Mouse (Mus musculus) cerebellum, adult 2 months (tissue): ENCODE results near the gene Olfr1272. TPM values are rescaled to one million over a fixed set of nuclear protein-coding genes. Genes with fewer than 3 reads are reported as not detected.
"Not testable (repeated sequence)": the region's sequence is repeated elsewhere in the genome, so short reads cannot be mapped to it uniquely, and the experiment has no call there.

Experiments
- DNase-seq, 2 experiments: peaks; one replicate each; pipeline ENCODE4 v3.0.0; 2021
- H3K27ac ChIP-seq: fragments of 200-500 bp; 2 replicates; pipeline ENCODE4 v1.5.1; 2012; ENCODE audit warnings: low read length, control low read depth, inconsistent platforms; ENCODE audit not compliant: insufficient read depth
- H3K27me3 ChIP-seq: fragments of 200-500 bp; 2 replicates; pipeline ENCODE4 v1.6.1; 2012; ENCODE audit warnings: inconsistent platforms, mild to moderate bottlenecking, low read length, moderate library complexity; ENCODE audit not compliant: control insufficient read depth, insufficient read depth
- H3K4me1 ChIP-seq: fragments of 200-500 bp; 2 replicates; pipeline ENCODE4 v1.6.1; 2011; ENCODE audit warnings: low read length; ENCODE audit not compliant: control insufficient read depth, insufficient read depth
- H3K4me3 ChIP-seq: fragments of 200-500 bp; replicated peaks from 2 replicates; pipeline ENCODE3; 2011; ENCODE audit warnings: mild to moderate bottlenecking, low read depth, low read length, control low read depth; ENCODE audit not compliant: insufficient read depth
- CTCF ChIP-seq: fragments of 200-500 bp; IDR thresholded peaks from 2 replicates; pipeline ENCODE4 v1.5.1; 2011; ENCODE audit warnings: low read depth, mild to moderate bottlenecking, control low read depth, low read length, moderate library complexity, borderline replicate concordance; ENCODE audit not compliant: insufficient read depth
- POLR2A ChIP-seq: fragments of 200-500 bp; IDR thresholded peaks from 2 replicates; pipeline ENCODE4 v1.6.1; 2011; ENCODE audit warnings: low read length, control low read depth, borderline replicate concordance; ENCODE audit not compliant: insufficient read depth
- WGBS: fragments of 180-500 bp; shearing (Covaris S2); methylation state at CpG from one replicate; pipeline ENCODE4 v1.1.7; 2018; 5-methylcytosine and 5-hydroxymethylcytosine counted together
- polyA plus RNA-seq: library from polyadenylated mRNA; depleted of rRNA; stranded (reverse); fragments of >200 nt; gene quantifications from 2 replicates; pipeline ENCODE4 v1.2.3, GENCODE M21; 2012; rRNA removed

Olfr1272 gene
- not detected in 2 replicates for polyA plus RNA-seq

DNA sequence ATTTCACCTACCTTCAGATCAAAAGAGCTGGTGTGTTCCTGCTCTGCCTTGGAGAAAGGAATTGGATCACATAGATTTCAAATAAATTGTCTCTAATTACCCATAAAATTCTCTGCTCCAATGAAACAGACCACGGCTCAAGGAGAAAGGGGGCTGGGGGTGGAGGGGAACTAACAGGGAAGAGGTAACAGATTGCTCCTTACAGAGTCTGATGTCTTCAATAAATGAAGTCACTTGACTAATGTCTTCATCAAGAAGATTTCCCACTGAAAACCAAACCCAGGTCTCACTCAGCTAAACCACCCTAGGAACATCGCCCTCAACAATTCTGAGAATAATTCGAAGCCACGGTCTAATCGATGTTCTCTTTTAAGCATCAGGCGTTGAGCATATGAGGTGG, at the start of gene Olfr1272:
Gene Olfr1272 (minus strand): TSS at position 101 of the 400 bp plus-strand sequence.
- WGBS, result 56% methylated on average over 6 of the region's 6 CpGs
- Histone ChIP-seq H3K4me3 (no peak within 1 kb of the TSS), H3K4me1 (no peaks in the 10 kb centered on the region), H3K27me3 (no peaks in the 10 kb centered on the region), H3K27ac (no peak within 1 kb of the TSS)
- TF ChIP-seq POLR2A, result no peak
- no peak for TF ChIP-seq CTCF
- DNase-seq, result no peak

DNA sequence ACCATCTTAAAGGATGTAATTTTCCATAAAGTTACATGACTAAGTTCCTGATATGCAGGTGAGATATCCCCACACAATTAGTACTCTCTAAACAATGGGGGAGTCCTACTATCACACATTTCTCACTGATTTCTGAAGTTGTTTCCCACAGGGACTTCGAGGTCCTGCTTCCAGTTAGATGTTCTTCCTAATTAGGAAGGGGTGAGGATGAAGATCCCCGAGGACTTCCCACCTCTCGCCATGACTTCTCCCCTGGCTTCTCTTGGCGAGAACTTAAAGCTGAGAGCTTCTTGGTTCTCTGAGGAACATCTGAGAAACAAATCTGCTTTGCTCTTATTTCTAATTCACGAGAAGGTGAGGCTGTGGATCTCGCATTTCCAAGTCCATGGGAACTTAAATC, 29.3 kb upstream of the Olfr1272 start, which contains the start of gene Gm13769:
Gene Gm13769 (plus strand): TSS at position 301 of the 400 bp plus-strand sequence.
- H3K4me3 ChIP-seq, H3K27ac ChIP-seq, DNase-seq, H3K27me3 ChIP-seq, H3K4me1 ChIP-seq: not testable (repeated sequence)
- no CpG with 5 or more reads among the region's 6 CpGs for WGBS

DNA sequence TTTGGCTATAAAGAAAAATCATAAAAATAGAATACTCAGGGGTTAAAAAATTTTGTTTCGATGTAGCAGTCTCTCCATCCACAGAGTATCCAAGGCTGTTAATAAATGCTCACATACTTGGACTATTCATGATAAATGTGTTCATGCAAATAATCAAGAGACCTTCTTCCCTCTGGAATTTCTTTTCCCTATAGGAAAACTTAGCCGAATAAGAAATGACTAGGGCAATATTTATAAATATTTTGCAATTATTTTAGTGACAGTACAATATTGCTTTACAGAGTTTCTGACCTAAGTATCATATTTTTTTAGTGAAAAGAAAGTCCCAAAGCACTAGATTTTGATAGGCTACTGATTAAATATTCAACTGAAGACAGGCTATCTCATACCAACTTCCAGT, 21.7 kb downstream of the Olfr1272 start, which contains the start of gene Olfr1271:
Gene Olfr1271 (minus strand): TSS at position 101 of the 400 bp plus-strand sequence.
- TF ChIP-seq POLR2A, result no peak
- TF ChIP-seq CTCF, result no peak
- H3K27me3 ChIP-seq, result no peaks in the 10 kb centered on the region
- no peak within 1 kb of the TSS for H3K4me3 ChIP-seq
- H3K4me1 ChIP-seq, result no peaks in the 10 kb centered on the region
- no peak within 1 kb of the TSS for H3K27ac ChIP-seq
- 88% methylated on average over 2 of the region's 2 CpGs for WGBS
- no peak for DNase-seq

DNA sequence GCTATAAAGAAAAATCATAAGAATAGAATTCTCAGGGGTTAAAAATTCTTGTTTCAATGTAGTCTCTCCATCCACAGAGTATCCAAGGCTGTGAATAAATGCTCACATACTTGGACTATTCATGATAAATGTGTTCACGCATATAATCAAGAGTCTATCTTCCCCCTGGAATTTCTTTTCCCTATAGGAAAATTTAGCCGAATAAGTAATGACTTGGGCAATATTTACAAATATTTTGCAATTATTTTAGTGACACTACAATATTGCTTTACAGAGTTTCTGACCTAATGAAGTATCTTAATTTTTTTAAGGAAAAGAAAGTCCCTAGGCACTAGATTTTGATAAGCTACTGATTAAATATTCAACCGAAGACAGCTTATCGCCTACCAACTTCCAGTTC, 35.1 kb downstream of the Olfr1272 start, which contains the start of gene Olfr142:
Gene Olfr142 (minus strand): TSS at position 101 of the 400 bp plus-strand sequence.
- no peak for DNase-seq
- TF ChIP-seq CTCF (no peak), POLR2A (no peak)
- Histone ChIP-seq H3K27me3 (no peaks in the 10 kb centered on the region), H3K27ac (no peak within 1 kb of the TSS), H3K4me3 (no peak within 1 kb of the TSS), H3K4me1 (no peaks in the 10 kb centered on the region)
- 93% methylated on average over 4 of the region's 4 CpGs for WGBS

Other genes with a start within 250 kb of the Olfr1272 start
- not detected in 2 replicates for gene Olfr140, start 229.2 kb downstream of the Olfr1272 start, polyA plus RNA-seq
- gene Olfr1269, start 171.4 kb downstream of the Olfr1272 start, polyA plus RNA-seq, result not detected in 2 replicates
- gene Olfr32, start 150.5 kb downstream of the Olfr1272 start, polyA plus RNA-seq, result not detected in 2 replicates
- gene Olfr1270, start 139.8 kb downstream of the Olfr1272 start, polyA plus RNA-seq, result not detected in 2 replicates
- not detected in 2 replicates for gene Olfr1506, start 68.3 kb downstream of the Olfr1272 start, polyA plus RNA-seq
- not detected in 2 replicates for gene Olfr142, start 35.2 kb downstream of the Olfr1272 start, polyA plus RNA-seq
- gene Olfr1271, start 21.8 kb downstream of the Olfr1272 start, polyA plus RNA-seq, result not detected in 2 replicates
- gene Gm13769, start 29.4 kb upstream of the Olfr1272 start, polyA plus RNA-seq, result not detected in 2 replicates
- gene Olfr1274-ps, start 105.8 kb upstream of the Olfr1272 start, polyA plus RNA-seq, result not detected in 2 replicates